Mouse (Mus musculus) embryonic facial prominence, embryonic 11.5 days (tissue): ENCODE results near the gene Ado. TPM values are rescaled to one million over a fixed set of nuclear protein-coding genes. Genes with fewer than 3 reads are reported as not detected.

ENCODE experiments used
- ATAC-seq: fragments of 200-750 bp; cut with Nextera tagmentation; replicated peaks from 2 replicates; pipeline ENCODE4 v1.8.0; 2017; ENCODE audit warnings: low read depth; ENCODE audit not compliant: insufficient number of reproducible peaks, low FRiP score, low TSS enrichment
- DNase-seq: peaks from one replicate; pipeline ENCODE4 v3.0.0-alpha.2; 2015; ENCODE audit warnings: low spot score
- H3K27ac ChIP-seq: fragments of 300-500 bp; sonication (generic); replicated peaks from 2 replicates; pipeline ENCODE4 v1.5.1; 2014; ENCODE audit warnings: mild to moderate bottlenecking, low read depth, low read length, control low read depth
- H3K27me3 ChIP-seq: fragments of 300-500 bp; sonication (generic); 2 replicates; pipeline ENCODE4 v1.6.1; 2014; ENCODE audit warnings: mild to moderate bottlenecking, low read length, moderate library complexity, mixed read lengths; ENCODE audit not compliant: control insufficient read depth, insufficient read depth
- H3K36me3 ChIP-seq: fragments of 300-500 bp; sonication (generic); replicated peaks from 2 replicates; pipeline ENCODE4 v1.6.1; 2014; ENCODE audit warnings: low read depth, mild to moderate bottlenecking, low read length, moderate library complexity, mixed read lengths; ENCODE audit not compliant: control insufficient read depth, insufficient read depth
- H3K4me1 ChIP-seq: fragments of 300-500 bp; sonication (generic); 2 replicates; pipeline ENCODE4 v1.6.1; 2014; ENCODE audit warnings: low read length, mixed read lengths; ENCODE audit not compliant: control insufficient read depth, insufficient read depth
- H3K4me2 ChIP-seq: fragments of 300-500 bp; sonication (generic); 2 replicates; pipeline ENCODE4 v1.6.1; 2014; ENCODE audit warnings: low read depth, mild to moderate bottlenecking, control low read depth, low read length, moderate library complexity
- H3K4me3 ChIP-seq: fragments of 300-500 bp; sonication (generic); 2 replicates; pipeline ENCODE4 v1.5.1; 2014; ENCODE audit warnings: low read depth, low read length, control low read depth
- H3K9ac ChIP-seq: fragments of 300-500 bp; sonication (generic); replicated peaks from 2 replicates; pipeline ENCODE4 v1.6.1; 2014; ENCODE audit warnings: mild to moderate bottlenecking, control low read depth, low read length
- H3K9me3 ChIP-seq: fragments of 300-500 bp; sonication (generic); replicated peaks from 2 replicates; pipeline ENCODE4 v1.6.1; 2016; ENCODE audit warnings: mild to moderate bottlenecking, low read length, inconsistent platforms, mixed read lengths; ENCODE audit not compliant: control insufficient read depth
- WGBS: fragments of 180-500 bp; shearing (Covaris S2); extraction: QIAGEN DNeasy Blood & Tissue Kit; methylation state at CpG from one replicate; pipeline ENCODE4 v1.1.7; 2014; 5-methylcytosine and 5-hydroxymethylcytosine counted together
- polyA plus RNA-seq: library from polyadenylated mRNA; unstranded; fragments of >200 nt; fragmentation: Nextera tagmentation; extraction: Ambion mirVana; gene quantifications from 2 replicates; pipeline ENCODE4 v1.2.1, GENCODE M21; 2014

Gene Ado
- polyA plus RNA-seq, 1 experiment from 2014 or later: 107 TPM

GRCm38 (mm10) chr10:67504046-67504445 is 44.7 kb downstream of the Ado start:
- no peak for ATAC-seq
- DNase-seq: no peak
- Histone ChIP-seq H3K9me3 (no peaks in the 10 kb centered on the region), H3K27ac (no peak overlapping the region), H3K4me1 (no peaks in the 10 kb centered on the region; the same call in 1 of the 2 replicates), H3K4me3 (no peak overlapping the region), H3K4me2 (no peak overlapping the region), H3K27me3 (no peaks in the 10 kb centered on the region), H3K36me3 (no peaks in the 10 kb centered on the region), H3K9ac (no peak overlapping the region)
- 61% methylated on average over 5 of the region's 5 CpGs for WGBS

- Histone ChIP-seq H3K36me3 (no peaks in the 10 kb centered on the region), H3K9me3 (no peaks in the 10 kb centered on the region), H3K4me3 (no peak overlapping the region), H3K4me2 (no peak overlapping the region), H3K27ac (no peak overlapping the region), H3K9ac (no peak overlapping the region), H3K4me1 (no peaks in the 10 kb centered on the region; the same call in 1 of the 2 replicates), H3K27me3 (no peaks in the 10 kb centered on the region)
- DNase-seq (no peak), ATAC-seq (no peak)
- WGBS: 67% methylated on average over 15 of the region's 15 CpGs
These were observed 45.3 kb downstream of the Ado start for GRCm38 (mm10) chr10:67503320-67503995.

DNA sequence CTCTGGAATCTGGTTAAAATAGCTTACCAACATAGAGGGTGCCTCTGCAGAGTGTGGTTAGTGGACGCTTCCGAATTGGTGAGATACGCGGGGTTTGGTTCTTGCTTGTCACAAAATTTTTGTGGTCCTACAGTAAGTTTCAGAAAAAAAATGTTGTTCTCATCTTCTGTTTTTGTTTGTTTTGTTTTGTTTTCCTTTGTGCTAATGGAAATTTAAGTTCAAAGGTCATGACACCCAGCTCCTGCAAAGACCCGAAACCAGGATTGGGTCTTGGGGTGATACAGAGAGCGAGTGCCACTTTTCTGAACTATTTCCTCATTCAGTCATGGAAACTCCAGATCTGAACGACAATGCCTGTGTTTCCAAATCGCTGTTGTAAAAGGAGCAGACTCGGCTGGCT is 50.8 kb downstream of the Ado start:
- H3K4me3 ChIP-seq: no peak overlapping the region
- no peaks in the 10 kb centered on the region for H3K9me3 ChIP-seq
- 89% methylated on average over 9 of the region's 9 CpGs for WGBS
- H3K36me3 ChIP-seq: no peaks in the 10 kb centered on the region
- no peaks in the 10 kb centered on the region for H3K4me1 ChIP-seq
- no peak overlapping the region for H3K4me2 ChIP-seq
- DNase-seq: no peak
- no peak for ATAC-seq
- H3K27me3 ChIP-seq: no peaks in the 10 kb centered on the region
- H3K27ac ChIP-seq: no peak overlapping the region
- H3K9ac ChIP-seq: no peak overlapping the region

GRCm38 (mm10) chr10:67497144-67497892 is 51.4 kb downstream of the Ado start:
- no peaks in the 10 kb centered on the region for H3K9me3 ChIP-seq
- H3K36me3 ChIP-seq: no peaks in the 10 kb centered on the region
- no peak overlapping the region for H3K4me3 ChIP-seq
- no peaks in the 10 kb centered on the region for H3K27me3 ChIP-seq
- H3K4me2 ChIP-seq: no peak overlapping the region
- WGBS: 89% methylated on average over 15 of the region's 15 CpGs
- ATAC-seq: no peak
- no peak overlapping the region for H3K9ac ChIP-seq
- H3K4me1 ChIP-seq: no peaks in the 10 kb centered on the region
- DNase-seq: no peak
- H3K27ac ChIP-seq: no peak overlapping the region

Other genes starting within 250 kb of the Ado start
- gene Egr2, start 13.5 kb downstream of the Ado start, polyA plus RNA-seq: 0.73 and 1.0 TPM in 2 replicates